Mouse (Mus musculus): Measurements from ENCODE around the gene Golph3l.
"Not testable (repeated sequence)": the region's sequence is repeated elsewhere in the genome, so short reads cannot be mapped to it uniquely, and the experiment has no call there.

Gene Golph3l

DNA sequence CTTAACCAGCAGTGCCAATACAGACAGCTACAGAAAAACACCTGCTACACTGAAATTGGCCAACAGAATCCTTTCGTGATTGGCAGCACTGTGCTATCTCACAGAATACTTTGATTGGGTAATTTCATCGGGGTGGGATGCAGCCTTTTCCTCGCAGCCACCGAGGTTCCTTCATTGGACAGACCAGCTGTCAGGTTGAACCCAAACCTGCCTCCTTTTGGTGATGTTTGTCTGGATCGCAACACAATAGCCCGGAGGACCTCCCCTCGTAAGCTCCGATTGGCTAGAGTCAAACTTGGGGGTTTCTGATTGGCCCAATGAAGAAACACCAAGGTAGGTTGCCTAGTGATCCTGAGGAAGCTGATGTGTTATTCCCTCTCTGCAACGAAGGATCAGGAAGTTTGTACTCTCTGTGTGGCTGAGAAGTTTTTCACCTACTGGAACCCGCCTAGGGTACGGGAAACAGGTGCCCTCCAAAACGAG lies at the start of gene Golph3l:
TSS of gene Golph3l (plus strand) at position 331 of the 483 bp plus-strand sequence.
- in situ Hi-C loops (cut with MboI, MseI), result no loop called here

DNA sequence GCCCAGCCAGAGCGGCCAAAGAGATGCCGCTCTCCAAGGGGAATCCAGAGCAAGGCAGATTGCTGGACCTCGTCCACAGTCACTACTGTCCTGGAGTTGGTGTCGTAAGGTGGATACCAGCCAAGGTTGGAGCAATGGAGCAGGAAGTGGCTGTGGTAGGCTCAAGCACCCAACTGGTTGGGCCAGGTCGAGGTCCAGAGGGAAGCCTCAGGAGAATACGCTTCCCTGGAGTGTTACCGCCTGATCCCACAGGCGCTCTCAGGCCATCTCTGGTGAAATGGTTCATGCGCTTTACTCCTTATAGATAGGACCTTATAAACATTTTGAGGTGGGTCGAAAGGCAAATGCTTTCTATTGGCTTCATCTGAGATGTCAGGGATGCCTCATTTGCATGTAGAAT lies 49.8 kb upstream of the Golph3l start:
- in situ Hi-C loops (cut with MboI, MseI), result no loop called here

DNA sequence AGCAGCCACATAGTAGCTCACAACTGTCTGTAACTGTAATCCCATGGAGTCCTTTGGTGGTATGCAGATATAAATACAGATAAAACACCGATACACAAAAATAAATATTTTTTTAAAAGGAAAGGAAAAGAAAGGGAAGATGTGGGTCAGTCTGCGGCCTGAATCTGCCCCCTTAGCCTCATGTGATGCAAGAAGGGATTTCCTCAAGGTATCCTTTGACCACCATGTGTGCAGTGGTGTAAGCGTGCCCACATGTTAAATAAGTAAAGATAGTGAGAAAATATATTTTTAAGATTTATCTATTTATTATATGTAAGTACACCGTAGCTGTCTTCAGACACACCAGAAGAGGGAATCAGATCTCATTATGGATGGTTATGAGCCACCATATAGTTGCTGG lies 48.9 kb upstream of the Golph3l start:
- in situ Hi-C loops (cut with MboI, MseI), result no loop called here

- in situ Hi-C loops (cut with MboI, MseI), result not testable (repeated sequence)
Measured at GRCm38 (mm10) chr3:95541186-95541585, 47.5 kb upstream of the Golph3l start.

DNA sequence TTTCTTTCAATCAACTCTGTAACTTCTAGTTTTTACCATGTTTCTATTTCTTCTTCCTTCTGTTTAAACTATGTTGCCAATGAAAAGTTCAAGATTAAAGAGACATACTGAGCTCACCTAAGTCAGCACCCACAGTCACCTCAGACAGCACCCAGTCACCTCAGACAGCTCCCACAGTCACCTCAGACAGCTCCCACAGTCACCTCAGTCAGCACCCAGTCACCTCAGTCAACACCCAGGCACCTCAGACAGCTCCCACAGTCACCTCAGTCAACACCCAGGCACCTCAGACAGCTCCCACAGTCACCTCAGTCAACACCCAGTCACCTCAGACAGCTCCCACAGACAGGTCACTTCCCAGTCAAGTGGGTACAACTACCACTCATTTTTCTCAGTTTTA lies 46.6 kb upstream of the Golph3l start:
- in situ Hi-C loops (cut with MboI, MseI), result no loop called here

GRCm38 (mm10) chr3:95542981-95543380 lies 45.8 kb upstream of the Golph3l start:
- in situ Hi-C loops (cut with MboI, MseI), result no loop called here

GRCm38 (mm10) chr3:95550176-95550575 lies 38.6 kb upstream of the Golph3l start:
- in situ Hi-C loops (cut with MboI, MseI), result no loop called here

GRCm38 (mm10) chr3:95553986-95554385 lies 34.7 kb upstream of the Golph3l start:
- in situ Hi-C loops (cut with MboI, MseI), result no loop called here

GRCm38 (mm10) chr3:95559437-95559836 lies 29.3 kb upstream of the Golph3l start, which contains the start of gene Hormad1:
Gene Hormad1 (plus strand): TSS chr3:95559677.
- in situ Hi-C loops (cut with MboI, MseI), result no loop called here

GRCm38 (mm10) chr3:95560738-95561137 lies 28.0 kb upstream of the Golph3l start:
- in situ Hi-C loops (cut with MboI, MseI), result no loop called here

GRCm38 (mm10) chr3:95561826-95562225 lies 26.9 kb upstream of the Golph3l start:
- in situ Hi-C loops (cut with MboI, MseI), result no loop called here

DNA sequence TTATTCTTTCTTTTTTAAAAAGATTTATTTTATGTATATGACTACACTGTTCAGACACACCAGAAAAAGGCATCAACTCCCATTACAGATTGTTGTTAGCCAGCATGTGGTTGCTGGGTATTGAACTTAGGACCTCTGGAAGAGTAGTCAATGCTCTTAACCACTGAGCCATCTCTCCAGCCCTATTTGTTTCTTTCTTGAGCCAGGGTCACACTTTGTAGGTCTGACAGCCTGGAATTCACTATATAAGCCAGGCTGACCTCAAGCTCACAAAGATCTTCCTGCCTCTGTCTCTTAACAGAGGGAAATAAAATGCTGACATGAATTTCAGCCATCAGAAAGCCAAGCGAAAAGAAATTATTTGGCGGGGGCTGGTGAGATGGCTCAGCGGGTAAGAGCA lies 19.1 kb upstream of the Golph3l start:
- in situ Hi-C loops (cut with MboI, MseI), result no loop called here

DNA sequence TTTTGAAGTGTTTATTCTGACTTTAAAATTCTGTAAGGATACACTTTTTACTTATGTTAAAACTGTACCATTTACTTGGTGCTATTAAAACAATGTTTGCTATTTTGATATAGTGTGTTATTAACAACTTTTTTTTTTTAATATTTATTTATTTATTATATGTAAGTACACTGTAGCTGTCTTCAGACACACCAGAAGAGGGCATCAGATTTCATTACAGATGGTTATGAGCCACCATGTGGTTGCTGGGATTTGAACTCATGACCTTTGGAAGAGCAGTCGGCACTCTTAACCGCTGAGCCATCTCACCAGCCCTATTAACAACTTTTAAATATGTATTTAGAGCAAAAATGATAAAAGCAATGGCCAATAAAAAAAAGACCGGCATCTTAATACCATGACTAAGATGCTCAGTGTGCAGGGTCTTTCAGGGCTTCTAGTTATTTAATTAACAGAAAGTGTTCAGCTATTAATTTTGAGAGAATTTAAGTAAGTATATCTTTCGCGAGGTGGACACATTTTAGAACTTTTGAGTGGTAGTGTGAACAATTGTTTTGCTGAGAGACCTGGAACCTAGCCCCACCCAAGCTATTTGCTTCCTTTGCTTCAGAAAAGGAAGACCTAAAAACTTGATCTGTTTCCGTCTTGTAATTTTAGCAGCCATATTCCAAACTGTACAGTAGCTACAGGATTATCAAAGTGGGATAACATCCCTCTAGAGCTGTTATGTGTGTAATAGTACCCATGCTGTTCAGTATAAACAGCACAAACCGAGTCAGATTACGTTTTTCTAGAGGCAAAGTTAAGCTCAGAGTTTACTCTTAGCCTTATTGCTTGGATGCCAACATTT lies 755 bp upstream of the Golph3l start:
- in situ Hi-C loops (cut with MboI, MseI), result no loop called here

GRCm38 (mm10) chr3:95598734-95599133 lies 10.0 kb downstream of the Golph3l start:
- in situ Hi-C loops (cut with MboI, MseI), result no loop called here

DNA sequence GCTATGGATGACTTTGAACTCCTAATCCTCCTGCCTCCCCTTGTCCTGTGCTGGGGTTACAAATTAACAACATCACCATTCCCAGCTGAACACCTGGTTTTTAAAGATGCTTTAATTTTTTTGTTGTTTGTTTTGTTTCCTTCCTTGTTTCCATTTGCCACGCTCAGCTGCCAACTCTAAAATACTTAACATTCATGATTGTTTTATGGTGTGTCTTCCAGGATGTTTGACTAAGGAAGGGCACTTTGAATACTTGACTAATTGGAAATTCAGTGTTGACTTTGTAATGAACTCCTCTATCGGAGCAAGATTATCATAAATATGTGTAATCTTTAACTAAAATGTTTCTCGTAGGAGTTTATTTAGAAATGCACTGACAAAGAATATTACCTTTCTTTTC lies 12.6 kb downstream of the Golph3l start:
- in situ Hi-C loops (cut with MboI, MseI), result loop anchor here (5.0 kb wide), 1 partner anchor 54 kb away; no protein-coding TSS in a partner anchor

DNA sequence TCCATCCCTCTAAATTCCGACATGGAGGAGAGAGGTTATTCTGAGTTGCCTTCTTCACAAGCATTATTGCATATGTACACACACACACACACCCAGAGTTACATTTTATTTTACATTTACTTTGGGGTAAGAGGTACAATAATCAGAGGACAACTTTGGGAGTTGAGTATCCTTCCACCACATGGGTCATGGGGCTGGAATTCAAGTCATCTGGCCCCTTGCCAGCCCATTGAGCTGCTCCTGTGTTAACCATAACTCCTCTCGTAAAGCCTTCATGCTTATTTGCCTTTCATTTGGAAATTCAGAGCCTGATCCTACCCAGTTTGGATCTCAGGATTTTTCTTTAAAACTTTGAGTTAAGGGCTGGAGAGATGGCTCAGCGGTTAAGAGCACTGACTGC lies 17.4 kb downstream of the Golph3l start:
- in situ Hi-C loops (cut with MboI, MseI), result no loop called here

- in situ Hi-C loops (cut with MboI, MseI), result no loop called here
Measured at GRCm38 (mm10) chr3:95609195-95609594, 20.5 kb downstream of the Golph3l start.

GRCm38 (mm10) chr3:95613996-95614395 lies 25.3 kb downstream of the Golph3l start:
- in situ Hi-C loops (cut with MboI, MseI), result no loop called here

- in situ Hi-C loops (cut with MboI, MseI), result no loop called here
Measured at GRCm38 (mm10) chr3:95618511-95618910, 29.8 kb downstream of the Golph3l start.

GRCm38 (mm10) chr3:95621241-95621640 lies 32.5 kb downstream of the Golph3l start:
- in situ Hi-C loops (cut with MboI, MseI), result no loop called here

- in situ Hi-C loops (cut with MboI, MseI), result not testable (repeated sequence)
Measured at GRCm38 (mm10) chr3:95622421-95622820, 33.7 kb downstream of the Golph3l start.

DNA sequence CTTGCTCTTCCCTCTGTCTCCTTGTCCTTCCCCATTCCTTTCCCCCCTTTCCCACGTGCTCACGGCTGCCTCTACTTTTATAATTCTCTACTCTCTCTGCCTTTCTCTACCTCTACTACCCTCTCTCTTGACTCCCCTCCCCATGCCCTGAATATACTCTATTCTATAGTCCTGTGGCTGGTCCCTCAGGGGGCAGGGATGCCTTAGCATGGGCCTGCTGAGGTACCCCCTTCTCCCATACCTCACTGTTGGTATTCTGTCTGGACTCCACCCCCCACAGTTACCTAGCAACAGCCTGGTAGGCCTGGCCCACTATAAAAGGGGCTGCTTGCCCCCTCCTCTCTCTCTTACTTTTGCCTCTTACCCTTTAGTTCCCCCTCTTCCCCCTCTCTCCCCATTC lies 34.8 kb downstream of the Golph3l start:
- in situ Hi-C loops (cut with MboI, MseI), result no loop called here

GRCm38 (mm10) chr3:95623991-95624515 lies 35.3 kb downstream of the Golph3l start:
- in situ Hi-C loops (cut with MboI, MseI), result not testable (repeated sequence)
